Mouse (Mus musculus): ENCODE measurements at regions not wholly inside any gene's neighbourhood (a gene's known extent, or its start where the extent isn't known, plus 50 kb on each side); places are given as distances from the start of the nearest gene placed in this dataset.

- DNase-seq (ENCODE audit: low spot score in 2 of 2), result no peak
Observed at GRCm38 (mm10) chrX:143462632-143463031, 55.8 kb upstream of the Pak3 start.

DNA sequence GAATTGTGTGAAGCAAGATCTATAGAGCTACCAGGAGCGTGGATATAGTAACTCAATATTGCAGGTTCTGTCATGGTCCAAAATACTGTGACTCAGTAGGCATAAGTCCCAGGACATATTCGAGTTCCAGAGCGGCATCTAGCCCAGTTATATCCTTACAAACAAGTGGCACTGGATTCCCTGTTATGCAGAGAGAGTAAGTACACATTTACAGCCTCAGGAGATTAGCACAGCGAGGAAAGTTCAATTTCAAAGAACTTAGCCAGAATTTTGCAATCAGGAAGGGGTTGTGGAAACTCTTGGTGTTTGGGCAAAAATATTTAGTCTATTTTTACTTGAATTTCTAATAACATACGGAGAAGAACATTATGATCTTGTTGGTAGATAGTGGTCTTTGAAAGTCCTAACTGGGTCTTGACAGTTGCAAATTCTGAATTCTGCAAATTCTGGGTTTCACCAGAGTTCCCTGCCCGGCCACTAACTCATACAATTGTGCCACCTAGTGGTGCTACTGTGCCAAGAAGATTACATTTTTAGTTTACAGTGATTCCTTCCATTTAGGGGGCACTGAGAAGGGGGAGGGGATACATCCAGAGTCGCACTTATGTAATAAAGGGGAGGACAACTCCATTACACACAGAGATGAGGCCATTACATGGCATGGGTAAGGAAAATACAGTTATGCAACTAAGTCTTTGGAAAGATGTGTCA, 54.7 kb upstream of the Chrdl1 start:
- DNase-seq (ENCODE audit: low spot score in 2 of 2), result no peak

GRCm38 (mm10) chrX:143444581-143444980, 50.5 kb upstream of the Chrdl1 start:
- peak in 1 of 2 experiments; percentile 22 for DNase-seq (ENCODE audit: low spot score in 2 of 2)
